Mouse (Mus musculus) MEL (cell line): ENCODE measurements at regions not wholly inside any gene's neighbourhood (a gene's known extent, or its start where the extent isn't known, plus 50 kb on each side); places are given as distances from the start of the nearest gene placed in this dataset.

Source experiments
- DNase-seq: peaks from one replicate; pipeline ENCODE4 v3.0.0; 2011; ENCODE audit warnings: low read depth, low spot score
- H3K27ac ChIP-seq: 2 replicates; pipeline ENCODE4 v1.5.1; 2012; ENCODE audit warnings: low read depth, mild to moderate bottlenecking, control low read depth, low read length, moderate library complexity; ENCODE audit not compliant: control insufficient read depth
- H3K27me3 ChIP-seq, 2 experiments: fragments of 150-350 bp in 1 of 2; sonication (generic) in 1 of 2; 2 replicates each; pipeline ENCODE4 v1.6.1; 2012; ENCODE audit warnings: low read length in 2 of 2, mild to moderate bottlenecking in 2 of 2, improper control_type of control experiment in 1 of 2, moderate library complexity in 1 of 2; ENCODE audit not compliant: insufficient read depth in 2 of 2, control insufficient read depth in 1 of 2
- H3K36me3 ChIP-seq, 2 experiments: 2 replicates each; pipeline ENCODE4 v1.6.1; 2012 to 2014; ENCODE audit warnings: low read length in 2 of 2, improper control_type of control experiment in 1 of 2, inconsistent platforms in 1 of 2, mild to moderate bottlenecking in 1 of 2; ENCODE audit not compliant: insufficient read depth in 2 of 2, control insufficient read depth in 1 of 2
- H3K4me1 ChIP-seq, 2 experiments: fragments of 150-350 bp in 1 of 2; sonication (generic) in 1 of 2; 2 replicates each; pipeline ENCODE4 v1.6.1; 2012; ENCODE audit warnings: low read length in 2 of 2, improper control_type of control experiment in 1 of 2, mild to moderate bottlenecking in 1 of 2; ENCODE audit not compliant: insufficient read depth in 2 of 2, control insufficient read depth in 1 of 2
- H3K4me3 ChIP-seq, 2 experiments: fragments of 150-350 bp in 1 of 2; sonication (generic) in 1 of 2; 2 replicates each; pipeline ENCODE4 v1.5.1; 2012; ENCODE audit warnings: low read depth in 2 of 2, low read length in 2 of 2, mild to moderate bottlenecking in 2 of 2, moderate library complexity in 2 of 2, control low read depth in 1 of 2, improper control_type of control experiment in 1 of 2; ENCODE audit not compliant: control insufficient read depth in 1 of 2, insufficient read depth in 1 of 2
- H3K79me2 ChIP-seq: 2 replicates; pipeline ENCODE4 v1.6.1; 2012; ENCODE audit warnings: mild to moderate bottlenecking, low read length, moderate library complexity; ENCODE audit not compliant: control insufficient read depth, poor library complexity, insufficient read depth
- H3K9ac ChIP-seq: 2 replicates; pipeline ENCODE4 v1.6.1; 2012; ENCODE audit warnings: low read depth, mild to moderate bottlenecking, control low read depth, low read length, moderate library complexity; ENCODE audit not compliant: control insufficient read depth, poor library complexity, severe bottlenecking
- H3K9me3 ChIP-seq: fragments of 150-350 bp; sonication (generic); replicated peaks from 2 replicates; pipeline ENCODE4 v1.6.1; 2012; ENCODE audit warnings: mild to moderate bottlenecking, low read length, improper control_type of control experiment, moderate library complexity; ENCODE audit not compliant: insufficient read depth
- CHD1 ChIP-seq: IDR thresholded peaks from 2 replicates; pipeline ENCODE4 v1.6.1; 2012; ENCODE audit warnings: low read depth, mild to moderate bottlenecking, inconsistent platforms, low read length, improper control_type of control experiment
- CHD2 ChIP-seq: IDR thresholded peaks from 2 replicates; pipeline ENCODE4 v1.6.1; 2011; ENCODE audit warnings: low read length, improper control_type of control experiment
- CTCF ChIP-seq, 3 experiments: IDR thresholded peaks in 2 of 3; conservative IDR thresholded peaks in 1 of 3; 2 replicates each; pipeline ENCODE4 v1.5.1; 2011 to 2012; ENCODE audit warnings: low read length in 3 of 3, low read depth in 2 of 3, mild to moderate bottlenecking in 2 of 3, improper control_type of control experiment in 1 of 3, inconsistent platforms in 1 of 3, mixed read lengths in 1 of 3, moderate library complexity in 1 of 3; ENCODE audit not compliant: control insufficient read depth in 1 of 3, insufficient read depth in 1 of 3, poor library complexity in 1 of 3, severe bottlenecking in 1 of 3
- EP300 ChIP-seq, 2 experiments: IDR thresholded peaks; 2 replicates each; pipeline ENCODE4 v1.6.1; 2011; ENCODE audit warnings: improper control_type of control experiment in 2 of 2, low read length in 2 of 2, low read depth in 1 of 2, mild to moderate bottlenecking in 1 of 2
- GABPA ChIP-seq: IDR thresholded peaks from 2 replicates; pipeline ENCODE4 v1.6.1; 2012; ENCODE audit warnings: low read depth, mild to moderate bottlenecking, inconsistent platforms, low read length, improper control_type of control experiment, moderate library complexity
- HCFC1 ChIP-seq: IDR thresholded peaks from 2 replicates; pipeline ENCODE4 v1.6.1; 2012; ENCODE audit warnings: low read depth, mild to moderate bottlenecking, inconsistent platforms, low read length, improper control_type of control experiment, moderate library complexity
- MAFK ChIP-seq: IDR thresholded peaks from 2 replicates; pipeline ENCODE4 v1.6.1; 2011; ENCODE audit warnings: low read depth, mild to moderate bottlenecking, low read length, improper control_type of control experiment, borderline replicate concordance
- MAX ChIP-seq: IDR thresholded peaks from 2 replicates; pipeline ENCODE4 v1.6.1; 2011; ENCODE audit warnings: low read length, improper control_type of control experiment
- MEF2A ChIP-seq: IDR thresholded peaks from 2 replicates; pipeline ENCODE4 v1.6.1; 2014; ENCODE audit warnings: low read depth, mild to moderate bottlenecking, inconsistent platforms, low read length, improper control_type of control experiment; ENCODE audit not compliant: poor library complexity, insufficient replicate concordance, severe bottlenecking; ENCODE audit errors: extremely low read depth
- MXI1 ChIP-seq: IDR thresholded peaks from 2 replicates; pipeline ENCODE4 v1.6.1; 2011; ENCODE audit warnings: mild to moderate bottlenecking, low read depth, low read length, improper control_type of control experiment
- MYB ChIP-seq: IDR thresholded peaks from 2 replicates; pipeline ENCODE4 v1.6.1; 2011; ENCODE audit warnings: mild to moderate bottlenecking, low read depth, low read length, improper control_type of control experiment
- NRF1 ChIP-seq: IDR thresholded peaks from 2 replicates; pipeline ENCODE4 v1.6.1; 2014; ENCODE audit warnings: low read depth, mild to moderate bottlenecking, inconsistent platforms, low read length, improper control_type of control experiment, moderate library complexity; ENCODE audit not compliant: poor library complexity, insufficient read depth, severe bottlenecking
- POLR2AphosphoS5 ChIP-seq: IDR thresholded peaks from 2 replicates; pipeline ENCODE4 v1.6.1; 2012; ENCODE audit warnings: low read depth, borderline replicate concordance, mild to moderate bottlenecking, inconsistent platforms, low read length, moderate library complexity, mixed read lengths
- RAD21 ChIP-seq: IDR thresholded peaks from 2 replicates; pipeline ENCODE4 v1.6.1; 2011; ENCODE audit warnings: mild to moderate bottlenecking, low read depth, low read length, improper control_type of control experiment
- SMC3 ChIP-seq: IDR thresholded peaks from 2 replicates; pipeline ENCODE4 v1.6.1; 2011; ENCODE audit warnings: low read depth, low read length, improper control_type of control experiment
- TBP ChIP-seq: IDR thresholded peaks from 2 replicates; pipeline ENCODE4 v1.8.0; 2011; ENCODE audit warnings: low read depth, low read length, improper control_type of control experiment
- USF1 ChIP-seq: IDR thresholded peaks from 2 replicates; pipeline ENCODE4 v1.6.1; 2014; ENCODE audit warnings: low read depth, mild to moderate bottlenecking, inconsistent platforms, low read length, improper control_type of control experiment, moderate library complexity
- USF2 ChIP-seq, 2 experiments: IDR thresholded peaks; 2 replicates each; pipeline ENCODE4 v1.6.1; 2011 to 2012; ENCODE audit warnings: improper control_type of control experiment in 2 of 2, low read length in 2 of 2, borderline replicate concordance in 1 of 2, inconsistent platforms in 1 of 2, low read depth in 1 of 2, mild to moderate bottlenecking in 1 of 2; ENCODE audit not compliant: insufficient read depth in 1 of 2
- ZC3H11A ChIP-seq: IDR thresholded peaks from 2 replicates; pipeline ENCODE4 v1.6.1; 2012; ENCODE audit warnings: low read depth, mild to moderate bottlenecking, inconsistent platforms, low read length, improper control_type of control experiment
- ZNF384 ChIP-seq: IDR thresholded peaks from 2 replicates; pipeline ENCODE4 v1.6.1; 2012; ENCODE audit warnings: low read depth, mild to moderate bottlenecking, inconsistent platforms, low read length, improper control_type of control experiment

GRCm38 (mm10) chr10:9117648-9118551 is 232.0 kb upstream of the Sash1 start:
- H3K27ac ChIP-seq, result no peak overlapping the region
- no peaks in the 10 kb centered on the region for H3K4me1 ChIP-seq
- no peaks in the 10 kb centered on the region for H3K27me3 ChIP-seq
- H3K9me3 ChIP-seq, result no peaks in the 10 kb centered on the region
- DNase-seq, result no peak
- no peak overlapping the region for H3K4me3 ChIP-seq
- H3K79me2 ChIP-seq, result no peaks in the 10 kb centered on the region
- TF ChIP-seq MXI1 (no peak), MAFK (no peak), ZNF384 (no peak), GABPA (no peak), MYB (no peak)
- no peak overlapping the region for H3K9ac ChIP-seq
- no peaks in the 10 kb centered on the region for H3K36me3 ChIP-seq

GRCm38 (mm10) chr10:9117134-9117533 is 231.3 kb upstream of the Sash1 start:
- H3K27me3 ChIP-seq, result no peaks in the 10 kb centered on the region
- no peaks in the 10 kb centered on the region for H3K9me3 ChIP-seq
- no peak overlapping the region for H3K9ac ChIP-seq
- H3K27ac ChIP-seq, result no peak overlapping the region
- no peaks in the 10 kb centered on the region for H3K79me2 ChIP-seq
- no peak overlapping the region for H3K4me3 ChIP-seq
- H3K36me3 ChIP-seq, result no peaks in the 10 kb centered on the region
- no peaks in the 10 kb centered on the region for H3K4me1 ChIP-seq
- no peak for DNase-seq
- TF ChIP-seq POLR2AphosphoS5 (no peak), MAFK (no peak)
- TF ChIP-seq, all 39 proteins: peak for 0

GRCm38 (mm10) chr10:9113706-9114105 is 227.8 kb upstream of the Sash1 start:
- no peaks in the 10 kb centered on the region for H3K4me1 ChIP-seq
- H3K27me3 ChIP-seq, result no peaks in the 10 kb centered on the region
- no peaks in the 10 kb centered on the region for H3K79me2 ChIP-seq
- no peaks in the 10 kb centered on the region for H3K36me3 ChIP-seq
- no peak overlapping the region for H3K9ac ChIP-seq
- no peaks in the 10 kb centered on the region for H3K9me3 ChIP-seq
- no peak for TF ChIP-seq GABPA
- TF ChIP-seq TBP, result no peak
- no peak for TF ChIP-seq CTCF (IDR thresholded peaks at IDR 0.05 in 2 of 3, conservative IDR thresholded peaks at IDR 0.05 in 1 of 3; ENCODE audit: control insufficient read depth in 1 of 3, insufficient read depth in 1 of 3, low read depth in 2 of 3, low read length in 3 of 3, poor library complexity in 1 of 3, severe bottlenecking in 1 of 3)
- TF ChIP-seq MXI1, result no peak
- no peak for TF ChIP-seq NRF1
- no peak for TF ChIP-seq HCFC1
- no peak for TF ChIP-seq CHD1
- no peak for TF ChIP-seq ZC3H11A
- no peak for TF ChIP-seq SMC3
- TF ChIP-seq EP300 (IDR thresholded peaks at IDR 0.05; ENCODE audit: low read depth in 1 of 2, low read length in 2 of 2), result no peak
- TF ChIP-seq MAFK, result no peak
- no peak for TF ChIP-seq USF2 (IDR thresholded peaks at IDR 0.05; ENCODE audit: borderline replicate concordance in 1 of 2, insufficient read depth in 1 of 2, low read depth in 1 of 2, low read length in 2 of 2)
- TF ChIP-seq CHD2, result no peak
- no peak for TF ChIP-seq RAD21
- TF ChIP-seq MAX, result no peak
- no peak for TF ChIP-seq MEF2A
- TF ChIP-seq USF1, result no peak
- DNase-seq, result no peak
- no peak overlapping the region for H3K4me3 ChIP-seq
- H3K27ac ChIP-seq, result no peak overlapping the region
